ENCODE assay signal across 11 mouse cellular contexts in genomic region chr1:30060806-30061205, GRCm38 (mm10).
DNase-seq lines count a peak whose midpoint lies in the region; ATAC-seq and TF ChIP-seq lines count a peak whose summit lies in the region.
"Had no signal": no experiment of that assay in that cellular context is flagged by ENCODE, and none has a peak within 500 bp of the region (broad histone marks: within the 10 kb centered on the region; RNA-seq: fewer than 3 reads in every experiment).

No protein-coding gene starts in this region.

- no peak overlapping the region for H3K4me3 ChIP-seq in kidney, postnatal 0 days (replicated peaks; ENCODE audit: low read depth, low read length)
- no peak overlapping the region for H3K4me3 ChIP-seq in forebrain, embryonic 14.5 days (ENCODE audit: low read depth, low read length)
- no peak overlapping the region for H3K4me3 ChIP-seq in midbrain, embryonic 14.5 days (replicated peaks; ENCODE audit: low read depth, low read length)
- no peak overlapping the region for H3K4me3 ChIP-seq in heart, embryonic 10.5 days
- H3K4me3 ChIP-seq: heart, embryonic 15.5 days had no signal

- no peak overlapping the region for H3K4me2 ChIP-seq in kidney, postnatal 0 days (ENCODE audit: low read length)
- no peak overlapping the region for H3K4me2 ChIP-seq in forebrain, embryonic 14.5 days (ENCODE audit: low read length)
- H3K4me2 ChIP-seq in midbrain, embryonic 14.5 days (ENCODE audit: low read length): no peak overlapping the region
- H3K4me2 ChIP-seq: heart, embryonic 15.5 days had no signal

- H3K27ac ChIP-seq in kidney, postnatal 0 days: no peak overlapping the region
- H3K27ac ChIP-seq in forebrain, embryonic 14.5 days (ENCODE audit: low read depth, low read length): no peak overlapping the region
- H3K27ac ChIP-seq in midbrain, embryonic 14.5 days (replicated peaks; ENCODE audit: low read depth, low read length): no peak overlapping the region
- H3K27ac ChIP-seq in heart, embryonic 10.5 days: no peak overlapping the region
- H3K27ac ChIP-seq: heart, embryonic 15.5 days had no signal

- WGBS in kidney, postnatal 0 days: 2% methylated on average over 1 of the region's 1 CpGs
- 0% methylated on average over 1 of the region's 1 CpGs for WGBS in forebrain, embryonic 14.5 days
- WGBS in midbrain, embryonic 14.5 days: 10% methylated on average over 1 of the region's 1 CpGs
- 33% methylated on average over 1 of the region's 1 CpGs for WGBS in heart, embryonic 10.5 days

- DNase-seq in kidney, postnatal 0 days (ENCODE audit: low spot score): peak; percentile 10
- no peak for DNase-seq in kidney, postnatal 25 days
- peak; percentile 2 for DNase-seq in ZHBTc4 (ENCODE audit: low read depth, low spot score)
- DNase-seq in forebrain, embryonic 14.5 days (ENCODE audit: low spot score): peak; percentile 95
- peak; percentile 92 for DNase-seq in midbrain, embryonic 14.5 days
- DNase-seq in kidney, adult 11 months: no peak
- no peak for DNase-seq in heart, embryonic 10.5 days (ENCODE audit: low spot score)
- DNase-seq: gastrocnemius, postnatal 10 days; lung, adult 18-20 months; right cerebral cortex, adult 18-20 months had no signal

- TF ChIP-seq CTCF in kidney, postnatal 0 days (IDR thresholded peaks at IDR 0.05; ENCODE audit: low read depth): no peak

- no peak overlapping the region for H3K9ac ChIP-seq in kidney, postnatal 0 days (ENCODE audit: low read depth, low read length)
- H3K9ac ChIP-seq in forebrain, embryonic 14.5 days (ENCODE audit: low read length): no peak overlapping the region
- no peak overlapping the region for H3K9ac ChIP-seq in midbrain, embryonic 14.5 days (replicated peaks; ENCODE audit: low read length)
- H3K9ac ChIP-seq: heart, embryonic 15.5 days had no signal

- H3K27me3 ChIP-seq in kidney, postnatal 0 days (ENCODE audit: insufficient read depth, low read length): no peaks in the 10 kb centered on the region
- no peaks in the 10 kb centered on the region for H3K27me3 ChIP-seq in forebrain, embryonic 14.5 days (replicated peaks; ENCODE audit: control insufficient read depth, insufficient read depth, low read length)
- H3K27me3 ChIP-seq in midbrain, embryonic 14.5 days (ENCODE audit: control insufficient read depth, insufficient read depth, low read length): no peaks in the 10 kb centered on the region
- H3K27me3 ChIP-seq in heart, embryonic 10.5 days (ENCODE audit: insufficient read depth, poor library complexity, severe bottlenecking): no peaks in the 10 kb centered on the region
- H3K27me3 ChIP-seq: heart, embryonic 15.5 days had no signal

- ATAC-seq in kidney, postnatal 0 days (replicated peaks; ENCODE audit: low FRiP score, low read depth): no peak
- ATAC-seq in forebrain, embryonic 14.5 days: peak; percentile 96
- peak; percentile 81; the same call in 1 of the 2 replicates for ATAC-seq in midbrain, embryonic 14.5 days (ENCODE audit: low FRiP score, low TSS enrichment)

- H3K36me3 ChIP-seq in kidney, postnatal 0 days (ENCODE audit: insufficient read depth, low read length): no peaks in the 10 kb centered on the region
- no peaks in the 10 kb centered on the region for H3K36me3 ChIP-seq in forebrain, embryonic 14.5 days (ENCODE audit: control insufficient read depth, insufficient read depth, low read length)
- H3K36me3 ChIP-seq in midbrain, embryonic 14.5 days (ENCODE audit: control insufficient read depth, insufficient read depth, low read length): no peaks in the 10 kb centered on the region
- H3K36me3 ChIP-seq in heart, embryonic 10.5 days: no peaks in the 10 kb centered on the region
- H3K36me3 ChIP-seq: heart, embryonic 15.5 days had no signal

- no peaks in the 10 kb centered on the region for H3K4me1 ChIP-seq in kidney, postnatal 0 days (replicated peaks; ENCODE audit: insufficient read depth, low read length)
- 0 out of 2 replicates have a peak, but pooled peaks cover 2% of the 10 kb centered on the region for H3K4me1 ChIP-seq in forebrain, embryonic 14.5 days (ENCODE audit: control insufficient read depth, insufficient read depth, low read length)
- H3K4me1 ChIP-seq in midbrain, embryonic 14.5 days (ENCODE audit: control insufficient read depth, insufficient read depth, low read length): no peaks in the 10 kb centered on the region
- H3K4me1 ChIP-seq in heart, embryonic 10.5 days: no peaks in the 10 kb centered on the region
- H3K4me1 ChIP-seq: heart, embryonic 15.5 days had no signal

- no peaks in the 10 kb centered on the region for H3K9me3 ChIP-seq in kidney, postnatal 0 days (replicated peaks; ENCODE audit: low read length)
- no peaks in the 10 kb centered on the region for H3K9me3 ChIP-seq in forebrain, embryonic 14.5 days (replicated peaks; ENCODE audit: control insufficient read depth, low read length)
- H3K9me3 ChIP-seq in midbrain, embryonic 14.5 days (ENCODE audit: control insufficient read depth, low read length): no peaks in the 10 kb centered on the region
- H3K9me3 ChIP-seq in heart, embryonic 10.5 days: no peaks in the 10 kb centered on the region
- H3K9me3 ChIP-seq: heart, embryonic 15.5 days had no signal

Comparison
In these comparisons a context has a peak if more than half of its experiments do, and no peak if none do; other contexts are left out.
1. DNase-seq: peak in kidney, postnatal 0 days (single experiment), ZHBTc4 (single experiment), forebrain, embryonic 14.5 days (single experiment) and midbrain, embryonic 14.5 days (single experiment); none in kidney, postnatal 25 days (0 of 2), kidney, adult 11 months (single experiment) and heart, embryonic 10.5 days (single experiment).